In the genomic region with DNA sequence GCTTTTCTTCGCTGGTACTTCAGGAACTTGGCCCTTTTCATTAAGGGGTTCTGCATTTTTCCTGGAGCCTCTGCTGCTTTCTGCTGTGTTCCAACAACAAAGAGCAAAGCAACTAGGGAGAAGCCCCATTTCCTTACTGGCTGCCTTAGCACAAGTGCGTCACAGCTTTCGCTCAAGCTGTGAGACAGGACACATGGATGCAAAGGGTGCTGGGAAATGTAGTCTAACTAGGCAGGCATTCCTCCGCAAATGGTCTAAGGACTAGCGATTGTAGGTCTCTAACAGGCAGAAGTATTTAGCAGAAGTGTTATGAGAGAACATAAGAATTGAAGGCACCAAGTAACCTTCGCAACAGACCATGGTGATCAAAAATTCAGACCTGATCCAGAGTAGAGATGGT, we compare ENCODE assay signal across 10 mouse cellular contexts.
A peak's percentile ranks its signal among the peaks of the same experiment; 100 is the strongest.
DNase-seq lines count a peak whose midpoint lies in the region; ATAC-seq lines count a peak whose summit lies in the region.
"Had no signal": no experiment of that assay in that cellular context is flagged by ENCODE, and none has a peak within 500 bp of the region (broad histone marks: within the 10 kb centered on the region; RNA-seq: fewer than 3 reads in every experiment).

No protein-coding gene starts in this region.

- H3K36me3 ChIP-seq in hindbrain, embryonic 12.5 days: no peaks in the 10 kb centered on the region
- H3K36me3 ChIP-seq in stomach, embryonic 15.5 days: no peaks in the 10 kb centered on the region

- H3K9ac ChIP-seq in hindbrain, embryonic 12.5 days: no peak overlapping the region
- no peak overlapping the region for H3K9ac ChIP-seq in stomach, embryonic 15.5 days
- H3K9ac ChIP-seq: liver, embryonic 14.5 days had no signal

- H3K4me3 ChIP-seq in hindbrain, embryonic 12.5 days: no peak overlapping the region
- no peak overlapping the region; the same call in 1 of the 2 replicates for H3K4me3 ChIP-seq in stomach, embryonic 15.5 days (replicated peaks)

- no peaks in the 10 kb centered on the region for H3K27me3 ChIP-seq in hindbrain, embryonic 12.5 days
- no peaks in the 10 kb centered on the region for H3K27me3 ChIP-seq in stomach, embryonic 15.5 days (replicated peaks)

- H3K4me1 ChIP-seq in hindbrain, embryonic 12.5 days: no peaks in the 10 kb centered on the region
- H3K4me1 ChIP-seq in stomach, embryonic 15.5 days: no peaks in the 10 kb centered on the region

- H3K27ac ChIP-seq in hindbrain, embryonic 12.5 days: no peak overlapping the region
- no peak overlapping the region for H3K27ac ChIP-seq in stomach, embryonic 15.5 days
- H3K27ac ChIP-seq: liver, embryonic 14.5 days had no signal

- 56% methylated on average over 6 of the region's 6 CpGs for WGBS in hindbrain, embryonic 12.5 days
- WGBS in stomach, embryonic 15.5 days: 57% methylated on average over 6 of the region's 6 CpGs

- peak; percentile 98 for ATAC-seq in frontal cortex, adult (ENCODE audit: low TSS enrichment)
- ATAC-seq in hindbrain, embryonic 12.5 days (ENCODE audit: low FRiP score): peak; percentile 66; the same call in 1 of the 2 replicates
- ATAC-seq in stomach, embryonic 15.5 days (ENCODE audit: insufficient read depth, low FRiP score, low read depth): peak; percentile 56; the same call in 1 of the 2 replicates

- H3K9me3 ChIP-seq in hindbrain, embryonic 12.5 days (replicated peaks): no peaks in the 10 kb centered on the region
- no peaks in the 10 kb centered on the region for H3K9me3 ChIP-seq in stomach, embryonic 15.5 days

- H3K4me2 ChIP-seq in hindbrain, embryonic 12.5 days (replicated peaks): no peak overlapping the region
- no peak overlapping the region for H3K4me2 ChIP-seq in stomach, embryonic 15.5 days

- DNase-seq in frontal cortex, postnatal 14 days (ENCODE audit: low spot score in 2 of 2): no peak
- peak; percentile 4 for DNase-seq in lung, postnatal 36 days
- no peak for DNase-seq in lung, postnatal 4 days
- no peak for DNase-seq in ovary, adult 18-20 months (ENCODE audit: low spot score)
- no peak for DNase-seq in gastrocnemius, postnatal 10 days
- DNase-seq: kidney, adult 9 months had no signal
